Mouse (Mus musculus) intestine, embryonic 14.5 days (tissue): ENCODE data around the gene Armc9. TPM values are rescaled to one million over a fixed set of nuclear protein-coding genes. Genes with fewer than 3 reads are reported as not detected.

ENCODE experiments used
- ATAC-seq: fragments of 200-750 bp; cut with Nextera tagmentation; replicated peaks from 2 replicates; pipeline ENCODE4 v1.8.0; 2017; ENCODE audit warnings: low read depth, moderate number of reproducible peaks, moderate TSS enrichment, moderate library complexity; ENCODE audit not compliant: low FRiP score, low TSS enrichment
- DNase-seq: peaks from one replicate; pipeline ENCODE4 v3.0.0-alpha.2; 2018; ENCODE audit warnings: low spot score
- H3K27ac ChIP-seq: fragments of 300-500 bp; sonication (generic); 2 replicates; pipeline ENCODE4 v1.5.1; 2014; ENCODE audit warnings: low read depth, mild to moderate bottlenecking, control low read depth
- H3K27me3 ChIP-seq: fragments of 300-500 bp; sonication (generic); replicated peaks from 2 replicates; pipeline ENCODE4 v1.6.1; 2014; ENCODE audit warnings: low read length, control low read depth; ENCODE audit not compliant: control insufficient read depth, insufficient read depth
- H3K36me3 ChIP-seq: fragments of 300-500 bp; sonication (generic); 2 replicates; pipeline ENCODE4 v1.6.1; 2014; ENCODE audit warnings: low read length, control low read depth; ENCODE audit not compliant: control insufficient read depth, insufficient read depth
- H3K4me1 ChIP-seq: fragments of 300-500 bp; sonication (generic); replicated peaks from 2 replicates; pipeline ENCODE4 v1.6.1; 2014; ENCODE audit warnings: low read length, control low read depth, mixed read lengths; ENCODE audit not compliant: control insufficient read depth, insufficient read depth
- H3K4me2 ChIP-seq: fragments of 300-500 bp; sonication (generic); 2 replicates; pipeline ENCODE4 v1.6.1; 2014; ENCODE audit warnings: low read length
- H3K4me3 ChIP-seq: fragments of 300-500 bp; sonication (generic); 2 replicates; pipeline ENCODE4 v1.5.1; 2014; ENCODE audit warnings: low read depth, low read length, control low read depth, mixed read lengths
- H3K9ac ChIP-seq: fragments of 300-500 bp; sonication (generic); 2 replicates; pipeline ENCODE4 v1.6.1; 2014; ENCODE audit warnings: mild to moderate bottlenecking, low read length
- H3K9me3 ChIP-seq: fragments of 300-500 bp; sonication (generic); 2 replicates; pipeline ENCODE4 v1.6.1; 2016; ENCODE audit warnings: low read length, control low read depth; ENCODE audit not compliant: control insufficient read depth
- WGBS: fragments of 180-500 bp; shearing (Covaris S2); extraction: QIAGEN DNeasy Blood & Tissue Kit; methylation state at CpG from one replicate; pipeline ENCODE4 v1.1.7; 2014; 5-methylcytosine and 5-hydroxymethylcytosine counted together
- polyA plus RNA-seq: library from polyadenylated mRNA; unstranded; fragments of >200 nt; fragmentation: Nextera tagmentation; extraction: Ambion mirVana; gene quantifications from 2 replicates; pipeline ENCODE4 v1.2.1, GENCODE M21; 2014

Armc9 gene
- polyA plus RNA-seq, 1 experiment from 2014 or later: 19.1 TPM

- Histone ChIP-seq H3K36me3 (peaks cover 27% of the 10 kb centered on the region), H3K4me1 (no peaks in the 10 kb centered on the region), H3K27me3 (no peaks in the 10 kb centered on the region), H3K27ac (no peak overlapping the region), H3K9ac (no peak overlapping the region), H3K9me3 (no peaks in the 10 kb centered on the region), H3K4me2 (no peak overlapping the region), H3K4me3 (no peak overlapping the region)
- DNase-seq (no peak), ATAC-seq (no peak)
- 83% methylated on average over 4 of the region's 4 CpGs for WGBS
Measured at GRCm38 (mm10) chr1:86143165-86143564, 11.4 kb upstream of the Armc9 start.

- H3K4me1 ChIP-seq: no peaks in the 10 kb centered on the region
- ATAC-seq (no peak), DNase-seq (no peak)
- no peak overlapping the region for H3K27ac ChIP-seq
- peaks cover 17% of the 10 kb centered on the region for H3K36me3 ChIP-seq
- WGBS: 77% methylated on average over 21 of the region's 21 CpGs
- H3K4me3 ChIP-seq: no peak overlapping the region
- H3K9ac ChIP-seq: no peak overlapping the region
- H3K9me3 ChIP-seq: no peaks in the 10 kb centered on the region
- H3K27me3 ChIP-seq: no peaks in the 10 kb centered on the region
- no peak overlapping the region for H3K4me2 ChIP-seq
Measured at GRCm38 (mm10) chr1:86144001-86144944, 10.3 kb upstream of the Armc9 start.

GRCm38 (mm10) chr1:86146293-86146692 is 8.3 kb upstream of the Armc9 start:
- Histone ChIP-seq H3K9ac (no peak overlapping the region), H3K4me3 (no peak overlapping the region), H3K4me2 (no peak overlapping the region), H3K9me3 (no peaks in the 10 kb centered on the region), H3K27me3 (no peaks in the 10 kb centered on the region), H3K36me3 (0 out of 2 replicates have a peak, but pooled peaks cover 9% of the 10 kb centered on the region), H3K27ac (no peak overlapping the region), H3K4me1 (no peaks in the 10 kb centered on the region)
- WGBS: 57% methylated on average over 5 of the region's 5 CpGs
- ATAC-seq (no peak), DNase-seq (no peak)

- H3K4me3 ChIP-seq: no peak overlapping the region
- H3K27me3 ChIP-seq: no peaks in the 10 kb centered on the region
- H3K4me1 ChIP-seq: no peaks in the 10 kb centered on the region
- ATAC-seq (no peak), DNase-seq (no peak)
- H3K36me3 ChIP-seq: 0 out of 2 replicates have a peak, but pooled peaks cover 4% of the 10 kb centered on the region
- H3K27ac ChIP-seq: no peak overlapping the region
- H3K4me2 ChIP-seq: no peak overlapping the region
- no peaks in the 10 kb centered on the region for H3K9me3 ChIP-seq
- 69% methylated on average over 5 of the region's 5 CpGs for WGBS
- no peak overlapping the region for H3K9ac ChIP-seq
Measured at GRCm38 (mm10) chr1:86147557-86147956, 7.0 kb upstream of the Armc9 start.

- ATAC-seq (no peak), DNase-seq (no peak)
- 79% methylated on average over 9 of the region's 9 CpGs for WGBS
Measured at GRCm38 (mm10) chr1:86148161-86148560, 6.4 kb upstream of the Armc9 start.

GRCm38 (mm10) chr1:86150929-86151328 is 3.7 kb upstream of the Armc9 start:
- Histone ChIP-seq H3K4me3 (no peak overlapping the region), H3K9ac (no peak overlapping the region), H3K36me3 (no peaks in the 10 kb centered on the region), H3K4me2 (no peak overlapping the region), H3K27me3 (no peaks in the 10 kb centered on the region), H3K4me1 (peaks cover 4% of the 10 kb centered on the region; the same call in 1 of the 2 replicates), H3K9me3 (no peaks in the 10 kb centered on the region), H3K27ac (no peak overlapping the region)
- 67% methylated on average over 6 of the region's 6 CpGs for WGBS
- DNase-seq: no peak
- no peak for ATAC-seq

More at GRCm38 (mm10) chr1:86148161-86148560, 6.4 kb upstream of the Armc9 start:
- Histone ChIP-seq H3K27ac (no peak overlapping the region), H3K36me3 (0 out of 2 replicates have a peak, but pooled peaks cover 4% of the 10 kb centered on the region), H3K4me3 (no peak overlapping the region), H3K9me3 (no peaks in the 10 kb centered on the region), H3K4me2 (no peak overlapping the region), H3K9ac (no peak overlapping the region), H3K27me3 (no peaks in the 10 kb centered on the region), H3K4me1 (no peaks in the 10 kb centered on the region)

- H3K9ac ChIP-seq: no peak overlapping the region
- no peaks in the 10 kb centered on the region for H3K9me3 ChIP-seq
- no peaks in the 10 kb centered on the region for H3K27me3 ChIP-seq
- H3K4me1 ChIP-seq: peaks cover 4% of the 10 kb centered on the region; the same call in 1 of the 2 replicates
- 60% methylated on average over 7 of the region's 7 CpGs for WGBS
- ATAC-seq (no peak), DNase-seq (no peak)
- H3K27ac ChIP-seq: no peak overlapping the region
- no peak overlapping the region for H3K4me3 ChIP-seq
- H3K4me2 ChIP-seq: no peak overlapping the region
- H3K36me3 ChIP-seq: no peaks in the 10 kb centered on the region
Measured at GRCm38 (mm10) chr1:86151376-86151775, 3.2 kb upstream of the Armc9 start.

GRCm38 (mm10) chr1:86152618-86153017 is 2.0 kb upstream of the Armc9 start:
- H3K27me3 ChIP-seq: no peaks in the 10 kb centered on the region
- no peak overlapping the region for H3K4me2 ChIP-seq
- H3K9ac ChIP-seq: no peak overlapping the region
- H3K9me3 ChIP-seq: no peaks in the 10 kb centered on the region
- H3K27ac ChIP-seq: no peak overlapping the region
- ATAC-seq (no peak), DNase-seq (no peak)
- 88% methylated on average over 1 of the region's 1 CpGs for WGBS
- H3K36me3 ChIP-seq: no peaks in the 10 kb centered on the region
- peaks cover 4% of the 10 kb centered on the region; the same call in 1 of the 2 replicates for H3K4me1 ChIP-seq
- no peak overlapping the region for H3K4me3 ChIP-seq
